Mouse (Mus musculus) MEL (cell line): ENCODE data around the gene Psmb7. TPM values are rescaled to one million over a fixed set of nuclear protein-coding genes. Genes with fewer than 3 reads are reported as not detected.

Experiments
- DNase-seq: peaks from one replicate; pipeline ENCODE4 v3.0.0; 2011; ENCODE audit warnings: low read depth, low spot score
- H3K27ac ChIP-seq: 2 replicates; pipeline ENCODE4 v1.5.1; 2012; ENCODE audit warnings: low read depth, mild to moderate bottlenecking, control low read depth, low read length, moderate library complexity; ENCODE audit not compliant: control insufficient read depth
- H3K27me3 ChIP-seq, 2 experiments: fragments of 150-350 bp in 1 of 2; sonication (generic) in 1 of 2; 2 replicates each; pipeline ENCODE4 v1.6.1; 2012; ENCODE audit warnings: low read length in 2 of 2, mild to moderate bottlenecking in 2 of 2, improper control_type of control experiment in 1 of 2, moderate library complexity in 1 of 2; ENCODE audit not compliant: insufficient read depth in 2 of 2, control insufficient read depth in 1 of 2
- H3K36me3 ChIP-seq, 2 experiments: 2 replicates each; pipeline ENCODE4 v1.6.1; 2012 to 2014; ENCODE audit warnings: low read length in 2 of 2, improper control_type of control experiment in 1 of 2, inconsistent platforms in 1 of 2, mild to moderate bottlenecking in 1 of 2; ENCODE audit not compliant: insufficient read depth in 2 of 2, control insufficient read depth in 1 of 2
- H3K4me1 ChIP-seq, 2 experiments: fragments of 150-350 bp in 1 of 2; sonication (generic) in 1 of 2; 2 replicates each; pipeline ENCODE4 v1.6.1; 2012; ENCODE audit warnings: low read length in 2 of 2, improper control_type of control experiment in 1 of 2, mild to moderate bottlenecking in 1 of 2; ENCODE audit not compliant: insufficient read depth in 2 of 2, control insufficient read depth in 1 of 2
- H3K4me3 ChIP-seq, 2 experiments: fragments of 150-350 bp in 1 of 2; sonication (generic) in 1 of 2; 2 replicates each; pipeline ENCODE4 v1.5.1; 2012; ENCODE audit warnings: low read depth in 2 of 2, low read length in 2 of 2, mild to moderate bottlenecking in 2 of 2, moderate library complexity in 2 of 2, control low read depth in 1 of 2, improper control_type of control experiment in 1 of 2; ENCODE audit not compliant: control insufficient read depth in 1 of 2, insufficient read depth in 1 of 2
- H3K79me2 ChIP-seq: 2 replicates; pipeline ENCODE4 v1.6.1; 2012; ENCODE audit warnings: mild to moderate bottlenecking, low read length, moderate library complexity; ENCODE audit not compliant: control insufficient read depth, poor library complexity, insufficient read depth
- H3K9ac ChIP-seq: 2 replicates; pipeline ENCODE4 v1.6.1; 2012; ENCODE audit warnings: low read depth, mild to moderate bottlenecking, control low read depth, low read length, moderate library complexity; ENCODE audit not compliant: control insufficient read depth, poor library complexity, severe bottlenecking
- H3K9me3 ChIP-seq: fragments of 150-350 bp; sonication (generic); replicated peaks from 2 replicates; pipeline ENCODE4 v1.6.1; 2012; ENCODE audit warnings: mild to moderate bottlenecking, low read length, improper control_type of control experiment, moderate library complexity; ENCODE audit not compliant: insufficient read depth
- ELF1 ChIP-seq: IDR thresholded peaks from 2 replicates; pipeline ENCODE4 v1.6.1; 2014; ENCODE audit warnings: low read depth, mild to moderate bottlenecking, inconsistent platforms, low read length, improper control_type of control experiment, moderate library complexity
- EP300 ChIP-seq, 2 experiments: IDR thresholded peaks; 2 replicates each; pipeline ENCODE4 v1.6.1; 2011; ENCODE audit warnings: improper control_type of control experiment in 2 of 2, low read length in 2 of 2, low read depth in 1 of 2, mild to moderate bottlenecking in 1 of 2
- GABPA ChIP-seq: IDR thresholded peaks from 2 replicates; pipeline ENCODE4 v1.6.1; 2012; ENCODE audit warnings: low read depth, mild to moderate bottlenecking, inconsistent platforms, low read length, improper control_type of control experiment, moderate library complexity
- JUND ChIP-seq: IDR thresholded peaks from 2 replicates; pipeline ENCODE4 v1.6.1; 2011; ENCODE audit warnings: low read depth, mild to moderate bottlenecking, improper control_type of control experiment, low read length
- KAT2A ChIP-seq: conservative IDR thresholded peaks from 2 replicates; pipeline ENCODE4 v1.6.1; 2012; ENCODE audit warnings: low read depth, low read length, improper control_type of control experiment, inconsistent platforms
- MAFK ChIP-seq: IDR thresholded peaks from 2 replicates; pipeline ENCODE4 v1.6.1; 2011; ENCODE audit warnings: low read depth, mild to moderate bottlenecking, low read length, improper control_type of control experiment, borderline replicate concordance
- MEF2A ChIP-seq: IDR thresholded peaks from 2 replicates; pipeline ENCODE4 v1.6.1; 2014; ENCODE audit warnings: low read depth, mild to moderate bottlenecking, inconsistent platforms, low read length, improper control_type of control experiment; ENCODE audit not compliant: poor library complexity, insufficient replicate concordance, severe bottlenecking; ENCODE audit errors: extremely low read depth
- MYB ChIP-seq: IDR thresholded peaks from 2 replicates; pipeline ENCODE4 v1.6.1; 2011; ENCODE audit warnings: mild to moderate bottlenecking, low read depth, low read length, improper control_type of control experiment
- NRF1 ChIP-seq: IDR thresholded peaks from 2 replicates; pipeline ENCODE4 v1.6.1; 2014; ENCODE audit warnings: low read depth, mild to moderate bottlenecking, inconsistent platforms, low read length, improper control_type of control experiment, moderate library complexity; ENCODE audit not compliant: poor library complexity, insufficient read depth, severe bottlenecking
- POLR2AphosphoS2 ChIP-seq: IDR thresholded peaks from 2 replicates; pipeline ENCODE4 v1.6.1; 2011; ENCODE audit warnings: low read length, improper control_type of control experiment
- POLR2AphosphoS5 ChIP-seq: IDR thresholded peaks from 2 replicates; pipeline ENCODE4 v1.6.1; 2012; ENCODE audit warnings: low read depth, borderline replicate concordance, mild to moderate bottlenecking, inconsistent platforms, low read length, moderate library complexity, mixed read lengths
- RAD21 ChIP-seq: IDR thresholded peaks from 2 replicates; pipeline ENCODE4 v1.6.1; 2011; ENCODE audit warnings: mild to moderate bottlenecking, low read depth, low read length, improper control_type of control experiment
- RCOR1 ChIP-seq: IDR thresholded peaks from 2 replicates; pipeline ENCODE4 v1.6.1; 2012; ENCODE audit warnings: low read depth, mild to moderate bottlenecking, inconsistent platforms, low read length, improper control_type of control experiment
- SIN3A ChIP-seq: IDR thresholded peaks from 2 replicates; pipeline ENCODE4 v1.6.1; 2012; ENCODE audit warnings: low read length, improper control_type of control experiment, inconsistent platforms
- SMC3 ChIP-seq: IDR thresholded peaks from 2 replicates; pipeline ENCODE4 v1.6.1; 2011; ENCODE audit warnings: low read depth, low read length, improper control_type of control experiment
- TAL1 ChIP-seq: IDR thresholded peaks from 2 replicates; pipeline ENCODE4 v1.6.1; 2012; ENCODE audit warnings: mild to moderate bottlenecking, inconsistent platforms, low read length, moderate library complexity, mixed read lengths
- TBP ChIP-seq: IDR thresholded peaks from 2 replicates; pipeline ENCODE4 v1.8.0; 2011; ENCODE audit warnings: low read depth, low read length, improper control_type of control experiment
- TCF12 ChIP-seq: IDR thresholded peaks from 2 replicates; pipeline ENCODE4 v1.6.1; 2014; ENCODE audit warnings: low read depth, mild to moderate bottlenecking, inconsistent platforms, low read length, improper control_type of control experiment, moderate library complexity
- ZC3H11A ChIP-seq: IDR thresholded peaks from 2 replicates; pipeline ENCODE4 v1.6.1; 2012; ENCODE audit warnings: low read depth, mild to moderate bottlenecking, inconsistent platforms, low read length, improper control_type of control experiment
- ZKSCAN1 ChIP-seq: IDR thresholded peaks from 2 replicates; pipeline ENCODE4 v1.6.1; 2012; ENCODE audit warnings: low read depth, mild to moderate bottlenecking, inconsistent platforms, low read length, improper control_type of control experiment, moderate library complexity
- ZMIZ1 ChIP-seq: IDR thresholded peaks from 2 replicates; pipeline ENCODE4 v1.6.1; 2012; ENCODE audit warnings: low read depth, mild to moderate bottlenecking, inconsistent platforms, low read length, improper control_type of control experiment, moderate library complexity
- ZNF384 ChIP-seq: IDR thresholded peaks from 2 replicates; pipeline ENCODE4 v1.6.1; 2012; ENCODE audit warnings: low read depth, mild to moderate bottlenecking, inconsistent platforms, low read length, improper control_type of control experiment
- polyA plus RNA-seq, 2 experiments: library from polyadenylated mRNA; stranded (reverse) in 1 of 2; unstranded in 1 of 2; fragments of >175 nt in 1 of 2; fragments of >200 nt in 1 of 2; gene quantifications; 2 replicates each; pipeline versions ENCODE4 v1.2.1 to v1.2.4; 2012; ENCODE audit warnings: low replicate concordance in 2 of 2, low read depth in 1 of 2; ENCODE audit not compliant: insufficient read length in 2 of 2, insufficient read depth in 1 of 2, missing spikeins in 1 of 2
- total RNA-seq: library from RNA; depleted of rRNA; stranded (reverse); fragments of 300-350 nt; gene quantifications from 2 replicates; pipeline ENCODE4 v1.2.3, GENCODE M21; 2012

Psmb7 gene
- total and polyA plus RNA-seq, 3 experiments, result 337 to 367 TPM; not detected in 1

GRCm38 (mm10) chr2:38579528-38579927 is 64.4 kb downstream of the Psmb7 start:
- Histone ChIP-seq H3K27ac (no peak overlapping the region), H3K27me3 (no peaks in the 10 kb centered on the region), H3K4me3 (no peak overlapping the region), H3K79me2 (no peaks in the 10 kb centered on the region), H3K36me3 (no peaks in the 10 kb centered on the region), H3K9me3 (no peaks in the 10 kb centered on the region), H3K9ac (no peak overlapping the region), H3K4me1 (no peaks in the 10 kb centered on the region)
- DNase-seq, result no peak
- no peak for TF ChIP-seq EP300 (IDR thresholded peaks at IDR 0.05; ENCODE audit: low read depth in 1 of 2, low read length in 2 of 2)
- TF ChIP-seq GABPA, result no peak
- no peak for TF ChIP-seq NRF1
- no peak for TF ChIP-seq TBP
- TF ChIP-seq RCOR1, result no peak
- no peak for TF ChIP-seq MYB
- TF ChIP-seq ZC3H11A, result no peak

GRCm38 (mm10) chr2:38578602-38579521 is 65.0 kb downstream of the Psmb7 start:
- H3K36me3 ChIP-seq, result no peaks in the 10 kb centered on the region
- TF ChIP-seq SMC3 (no peak), MEF2A (no peak), ZMIZ1 (no peak), ZNF384 (no peak), GABPA (no peak)
- TF ChIP-seq, all 39 proteins: peak for 0
- H3K4me3 ChIP-seq, result no peak overlapping the region

GRCm38 (mm10) chr2:38574697-38575096 is 69.2 kb downstream of the Psmb7 start:
- peak; percentile 19 for DNase-seq
- Histone ChIP-seq H3K4me3 (no peak overlapping the region), H3K27me3 (no peaks in the 10 kb centered on the region), H3K27ac (no peak overlapping the region), H3K36me3 (no peaks in the 10 kb centered on the region), H3K9me3 (no peaks in the 10 kb centered on the region), H3K4me1 (no peaks in the 10 kb centered on the region), H3K79me2 (no peaks in the 10 kb centered on the region), H3K9ac (no peak overlapping the region)
- TF ChIP-seq ELF1, result no peak
- no peak for TF ChIP-seq SMC3
- no peak for TF ChIP-seq RAD21
- TF ChIP-seq MAFK, result no peak
- no peak for TF ChIP-seq POLR2AphosphoS2
- TF ChIP-seq JUND, result no peak
- no peak for TF ChIP-seq GABPA
- TF ChIP-seq TCF12, result no peak
- TF ChIP-seq ZC3H11A, result no peak
- TF ChIP-seq ZKSCAN1, result no peak
- no peak for TF ChIP-seq POLR2AphosphoS5
- TF ChIP-seq TAL1, result no peak
- no peak for TF ChIP-seq KAT2A
- no peak for TF ChIP-seq NRF1
- TF ChIP-seq SIN3A, result no peak

More at GRCm38 (mm10) chr2:38578602-38579521, 65.0 kb downstream of the Psmb7 start:
- Histone ChIP-seq H3K79me2 (no peaks in the 10 kb centered on the region), H3K27ac (no peak overlapping the region), H3K27me3 (no peaks in the 10 kb centered on the region), H3K4me1 (no peaks in the 10 kb centered on the region), H3K9ac (no peak overlapping the region), H3K9me3 (no peaks in the 10 kb centered on the region)
- no peak for DNase-seq
